Mouse (Mus musculus) stomach, embryonic 14.5 days (tissue): ENCODE measurements at regions not wholly inside any gene's neighbourhood (a gene's known extent, or its start where the extent isn't known, plus 50 kb on each side); places are given as distances from the start of the nearest gene placed in this dataset.

Experiments
- ATAC-seq: fragments of 200-750 bp; cut with Nextera tagmentation; 2 replicates; pipeline ENCODE4 v1.8.0; 2017; ENCODE audit warnings: low read depth, moderate TSS enrichment; ENCODE audit not compliant: insufficient number of reproducible peaks, insufficient read depth, low FRiP score
- H3K27ac ChIP-seq: fragments of 300-500 bp; sonication (generic); 2 replicates; pipeline ENCODE4 v1.5.1; 2014; ENCODE audit warnings: mild to moderate bottlenecking, low read length, moderate library complexity, mixed read lengths
- H3K27me3 ChIP-seq: fragments of 300-500 bp; sonication (generic); 2 replicates; pipeline ENCODE4 v1.6.1; 2014; ENCODE audit warnings: low read length, control low read depth, mixed read lengths; ENCODE audit not compliant: control insufficient read depth, insufficient read depth
- H3K36me3 ChIP-seq: fragments of 300-500 bp; sonication (generic); 2 replicates; pipeline ENCODE4 v1.6.1; 2014; ENCODE audit warnings: mild to moderate bottlenecking, control low read depth, low read length, moderate library complexity, mixed read lengths; ENCODE audit not compliant: control insufficient read depth, insufficient read depth
- H3K4me1 ChIP-seq: fragments of 300-500 bp; sonication (generic); 2 replicates; pipeline ENCODE4 v1.6.1; 2014; ENCODE audit warnings: low read length, control low read depth, mixed read lengths; ENCODE audit not compliant: control insufficient read depth, insufficient read depth
- H3K4me2 ChIP-seq: fragments of 300-500 bp; sonication (generic); replicated peaks from 2 replicates; pipeline ENCODE4 v1.6.1; 2014; ENCODE audit warnings: low read depth, low read length, control low read depth
- H3K4me3 ChIP-seq: fragments of 300-500 bp; sonication (generic); 2 replicates; pipeline ENCODE4 v1.5.1; 2014; ENCODE audit warnings: low read depth, low read length, control low read depth
- H3K9ac ChIP-seq: fragments of 300-500 bp; sonication (generic); replicated peaks from 2 replicates; pipeline ENCODE4 v1.6.1; 2014; ENCODE audit warnings: low read depth, mild to moderate bottlenecking, control low read depth, low read length, moderate library complexity, mixed read lengths
- H3K9me3 ChIP-seq: fragments of 300-500 bp; sonication (generic); 2 replicates; pipeline ENCODE4 v1.6.1; 2016; ENCODE audit warnings: low read depth, low read length, control low read depth; ENCODE audit not compliant: control insufficient read depth
- WGBS: fragments of 180-500 bp; shearing (Covaris S2); extraction: QIAGEN DNeasy Blood & Tissue Kit; methylation state at CpG from one replicate; pipeline ENCODE4 v1.1.7; 2014; 5-methylcytosine and 5-hydroxymethylcytosine counted together

- no peak overlapping the region for H3K27ac ChIP-seq
- WGBS: 81% methylated on average over 4 of the region's 4 CpGs
- no peaks in the 10 kb centered on the region for H3K36me3 ChIP-seq
- no peaks in the 10 kb centered on the region for H3K4me1 ChIP-seq
- H3K4me3 ChIP-seq: no peak overlapping the region
- no peak for ATAC-seq
- no peak overlapping the region for H3K4me2 ChIP-seq
- H3K9me3 ChIP-seq: no peaks in the 10 kb centered on the region
- H3K27me3 ChIP-seq: no peaks in the 10 kb centered on the region
- H3K9ac ChIP-seq: no peak overlapping the region
These were observed 127.8 kb downstream of the Cavin4 start for GRCm38 (mm10) chr4:48791096-48791495.

- no peak for ATAC-seq
- WGBS: 48% methylated on average over 3 of the region's 3 CpGs
- Histone ChIP-seq H3K9ac (no peak overlapping the region), H3K27ac (no peak overlapping the region), H3K4me1 (no peaks in the 10 kb centered on the region), H3K27me3 (no peaks in the 10 kb centered on the region), H3K4me3 (no peak overlapping the region), H3K4me2 (no peak overlapping the region), H3K36me3 (no peaks in the 10 kb centered on the region), H3K9me3 (no peaks in the 10 kb centered on the region)
These were observed 140.5 kb downstream of the Cavin4 start for GRCm38 (mm10) chr4:48803777-48804176.

DNA sequence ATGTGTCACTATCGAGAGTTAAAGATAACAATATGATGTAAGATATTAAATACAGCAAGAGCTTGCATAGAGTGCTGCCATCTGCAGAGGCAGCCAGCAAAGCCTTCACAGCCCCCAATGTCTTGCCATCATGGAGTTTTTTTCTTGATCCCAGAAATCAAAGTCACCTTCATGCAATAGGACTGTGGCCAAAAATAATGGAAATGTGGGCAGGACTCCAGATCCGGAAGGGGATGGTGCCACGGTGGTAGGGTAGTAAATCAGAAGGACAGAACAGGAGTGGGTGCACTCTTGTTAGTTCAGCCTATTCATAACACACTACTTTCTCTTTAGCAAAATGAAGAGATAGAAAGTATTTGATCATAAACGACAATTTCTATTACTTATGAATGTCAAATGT, 145.3 kb downstream of the Cavin4 start:
- no peak for ATAC-seq
- Histone ChIP-seq H3K4me2 (no peak overlapping the region), H3K27me3 (no peaks in the 10 kb centered on the region), H3K27ac (no peak overlapping the region), H3K4me1 (no peaks in the 10 kb centered on the region), H3K9me3 (no peaks in the 10 kb centered on the region), H3K4me3 (no peak overlapping the region), H3K36me3 (no peaks in the 10 kb centered on the region), H3K9ac (no peak overlapping the region)
- 85% methylated on average over 4 of the region's 4 CpGs for WGBS

DNA sequence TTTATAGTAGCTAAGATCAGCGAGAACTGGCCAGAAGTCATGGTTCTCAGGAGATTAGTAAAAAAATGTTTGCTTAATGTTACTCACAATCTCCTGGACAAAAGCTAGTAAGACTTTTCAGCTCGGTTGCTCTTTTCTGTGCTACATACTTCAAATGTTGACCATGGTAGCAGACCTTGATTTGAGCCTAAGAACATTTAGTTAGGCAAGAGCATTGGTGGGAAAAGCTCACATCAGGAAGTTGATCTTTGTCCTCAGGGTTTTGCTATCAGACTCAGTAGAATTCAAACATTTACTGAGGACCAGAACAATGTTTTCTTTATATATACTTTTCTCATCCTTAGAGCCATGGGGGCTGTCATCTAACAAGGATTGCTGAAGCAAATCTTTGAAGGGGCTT, 170.4 kb downstream of the Cavin4 start:
- Histone ChIP-seq H3K4me3 (no peak overlapping the region), H3K4me1 (no peaks in the 10 kb centered on the region), H3K27ac (no peak overlapping the region), H3K9ac (no peak overlapping the region), H3K27me3 (no peaks in the 10 kb centered on the region), H3K9me3 (no peaks in the 10 kb centered on the region), H3K36me3 (no peaks in the 10 kb centered on the region), H3K4me2 (no peak overlapping the region)
- peak; percentile 28; the same call in 1 of the 2 replicates for ATAC-seq
- WGBS: 53% methylated on average over 2 of the region's 2 CpGs

DNA sequence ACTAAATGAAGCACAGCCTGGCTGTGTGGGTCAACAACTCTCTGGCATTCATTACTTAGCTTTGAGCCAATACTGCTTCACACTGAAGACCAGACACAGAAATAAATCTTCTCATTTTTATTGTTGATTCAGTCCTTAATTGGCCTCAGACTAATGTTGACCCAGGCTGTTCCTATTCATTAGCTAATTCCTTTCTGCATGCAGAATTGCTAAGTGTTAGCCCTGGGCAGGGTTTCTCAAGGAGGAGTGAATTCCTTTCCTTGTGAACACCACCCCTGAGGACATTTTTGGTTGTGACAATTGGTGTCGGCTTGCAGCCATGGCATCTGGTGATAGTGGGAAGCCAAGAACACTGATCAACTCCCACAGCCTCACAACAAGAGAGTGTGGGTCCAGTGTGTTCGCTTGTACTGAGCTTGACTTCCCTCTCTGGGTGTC, 179.5 kb downstream of the Cavin4 start:
- no peak for ATAC-seq
- Histone ChIP-seq H3K27ac (no peak overlapping the region), H3K4me3 (no peak overlapping the region), H3K27me3 (no peaks in the 10 kb centered on the region), H3K4me1 (no peaks in the 10 kb centered on the region), H3K9ac (no peak overlapping the region), H3K4me2 (no peak overlapping the region), H3K36me3 (no peaks in the 10 kb centered on the region), H3K9me3 (no peaks in the 10 kb centered on the region)
- 59% methylated on average over 2 of the region's 2 CpGs for WGBS

GRCm38 (mm10) chr4:48871105-48871504, 188.0 kb upstream of the Plppr1 start:
- H3K36me3 ChIP-seq: no peaks in the 10 kb centered on the region
- no peak overlapping the region for H3K4me2 ChIP-seq
- no peak overlapping the region for H3K27ac ChIP-seq
- H3K4me1 ChIP-seq: no peaks in the 10 kb centered on the region
- H3K4me3 ChIP-seq: no peak overlapping the region
- ATAC-seq: no peak
- no peaks in the 10 kb centered on the region for H3K27me3 ChIP-seq
- WGBS: 85% methylated on average over 2 of the region's 2 CpGs
- no peaks in the 10 kb centered on the region for H3K9me3 ChIP-seq
- no peak overlapping the region for H3K9ac ChIP-seq

DNA sequence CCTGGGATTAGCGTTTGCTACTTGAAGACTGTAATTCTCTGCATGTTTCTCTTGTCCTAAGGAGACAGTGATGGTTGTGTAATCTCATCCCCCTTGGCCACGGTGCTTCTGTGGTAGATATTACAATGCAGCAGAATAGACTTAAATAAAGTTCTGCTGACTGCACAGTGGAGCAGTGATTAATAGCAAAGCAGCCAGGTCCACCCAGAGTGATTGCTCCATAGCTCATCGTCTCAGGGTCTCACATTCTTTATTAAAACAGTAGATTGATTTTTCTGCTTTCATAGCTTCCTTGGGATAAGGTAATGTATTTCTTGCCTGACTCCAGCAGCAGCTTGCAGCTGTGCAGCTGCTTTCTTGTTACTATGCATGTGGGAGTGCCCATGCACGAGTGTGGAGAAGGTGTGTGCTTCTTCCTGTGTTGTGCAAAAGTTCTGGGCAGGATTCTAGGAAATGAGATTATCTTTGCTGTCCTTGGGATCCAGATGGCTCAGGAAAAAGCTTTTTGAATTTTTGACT, 169.9 kb upstream of the Plppr1 start:
- H3K4me3 ChIP-seq: no peak overlapping the region
- WGBS: 48% methylated on average over 4 of the region's 4 CpGs

DNA sequence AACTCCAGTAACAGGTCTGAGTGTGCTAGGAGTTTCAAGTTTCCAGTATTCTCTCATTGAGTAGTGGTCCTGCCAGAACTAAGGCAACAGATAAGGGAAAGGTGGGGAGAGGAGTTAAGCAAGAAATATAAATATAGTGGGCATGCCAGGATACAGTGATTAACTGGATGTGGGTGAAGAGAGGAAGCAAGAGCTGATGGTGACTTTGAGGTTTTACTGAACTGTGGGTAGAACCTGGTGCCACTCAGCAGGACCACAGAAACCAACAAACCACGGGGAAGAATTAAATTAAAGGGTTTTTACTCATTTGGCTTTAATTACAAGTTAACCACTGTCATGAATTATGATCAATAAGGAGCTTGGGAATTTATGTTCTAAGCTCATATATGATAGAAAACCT, 154.5 kb upstream of the Plppr1 start:
- no peak overlapping the region for H3K9ac ChIP-seq
- H3K4me3 ChIP-seq: no peak overlapping the region
- no peaks in the 10 kb centered on the region for H3K36me3 ChIP-seq
- no peak overlapping the region for H3K4me2 ChIP-seq
- no peak for ATAC-seq
- 59% methylated on average over 1 of the region's 1 CpGs for WGBS
- H3K27me3 ChIP-seq: no peaks in the 10 kb centered on the region
- no peaks in the 10 kb centered on the region for H3K9me3 ChIP-seq
- no peak overlapping the region for H3K27ac ChIP-seq
- no peaks in the 10 kb centered on the region for H3K4me1 ChIP-seq

More for the DNA sequence above, 169.9 kb upstream of the Plppr1 start:
- H3K9me3 ChIP-seq: no peaks in the 10 kb centered on the region
- H3K4me2 ChIP-seq: no peak overlapping the region
- H3K4me1 ChIP-seq: no peaks in the 10 kb centered on the region
- no peak overlapping the region for H3K27ac ChIP-seq
- H3K27me3 ChIP-seq: no peaks in the 10 kb centered on the region
- no peak for ATAC-seq
- H3K36me3 ChIP-seq: no peaks in the 10 kb centered on the region
- H3K9ac ChIP-seq: no peak overlapping the region

DNA sequence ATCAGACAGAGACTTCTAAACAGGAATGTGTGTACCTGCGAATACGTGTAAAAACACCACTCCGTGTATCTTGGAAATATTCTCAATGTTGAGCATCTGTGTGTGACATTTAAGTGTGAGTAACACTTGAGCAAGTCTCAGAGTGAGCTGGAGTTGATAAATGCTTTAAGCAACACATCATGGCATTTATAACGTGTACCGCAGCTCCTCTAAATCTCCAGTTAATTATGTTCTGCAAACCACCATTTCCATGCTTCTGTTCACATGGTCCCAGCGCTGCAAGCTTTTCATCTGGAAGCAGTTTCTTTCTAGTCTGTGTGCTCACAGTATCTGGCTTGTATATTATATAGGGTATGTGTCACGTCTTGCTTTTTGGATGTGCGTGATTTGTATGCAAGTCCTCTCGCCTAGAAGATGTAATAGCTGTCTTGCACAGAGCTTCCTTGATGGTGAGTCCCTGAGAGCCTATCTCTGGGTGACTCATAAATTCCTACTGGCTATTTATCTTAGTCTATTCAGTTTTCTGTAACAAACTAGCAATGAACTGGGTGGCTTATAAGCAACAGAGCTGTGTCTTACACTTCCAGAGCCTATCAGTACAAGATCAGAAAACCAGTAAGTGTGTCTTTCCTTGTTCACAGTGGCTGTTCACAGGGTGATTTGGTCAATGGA, 153.7 kb upstream of the Plppr1 start:
- Histone ChIP-seq H3K4me1 (no peaks in the 10 kb centered on the region), H3K9ac (no peak overlapping the region), H3K4me3 (no peak overlapping the region), H3K9me3 (no peaks in the 10 kb centered on the region), H3K27ac (no peak overlapping the region), H3K36me3 (no peaks in the 10 kb centered on the region), H3K27me3 (no peaks in the 10 kb centered on the region), H3K4me2 (no peak overlapping the region)
- ATAC-seq: no peak
- 80% methylated on average over 9 of the region's 9 CpGs for WGBS
